Mouse (Mus musculus) kidney, adult 2 months (tissue): ENCODE data around the gene Dcst2.

Source experiments
- CTCF ChIP-seq: fragments of 200-500 bp; conservative IDR thresholded peaks from 2 replicates; pipeline ENCODE4 v1.5.1; 2011; ENCODE audit warnings: low read depth, mild to moderate bottlenecking, control low read depth, low read length, moderate library complexity, mixed read lengths; ENCODE audit not compliant: insufficient read depth, insufficient read length
- POLR2A ChIP-seq: fragments of 200-500 bp; IDR thresholded peaks from one replicate; pipeline ENCODE4 v1.6.1; 2011; ENCODE audit warnings: low read depth, low read length, control low read depth

- no peak for TF ChIP-seq POLR2A
- TF ChIP-seq CTCF = no peak
These were observed 28.3 kb downstream of the Dcst2 start for GRCm38 (mm10) chr3:89390111-89390515.
